Mouse (Mus musculus): ENCODE measurements around the gene Alb. TPM values are rescaled to one million over a fixed set of nuclear protein-coding genes. Genes with fewer than 3 reads are reported as not detected.
A peak's percentile ranks its signal among the peaks of the same experiment; 100 is the strongest.

The Alb gene
- polyA plus RNA-seq, 1 experiment from 2014 or later = 2.6 TPM

- Histone ChIP-seq H3K4me1 (no peaks in the 10 kb centered on the region), H3K27ac (replicated peaks) (no peak overlapping the region), H3K9me3 (replicated peaks) (no peaks in the 10 kb centered on the region), H3K27me3 (no peaks in the 10 kb centered on the region), H3K9ac (no peak overlapping the region), H3K36me3 (no peaks in the 10 kb centered on the region), H3K4me2 (replicated peaks) (no peak overlapping the region), H3K4me3 (replicated peaks) (no peak overlapping the region)
- 34% methylated on average over 4 of the region's 4 CpGs for WGBS
- no peak for ATAC-seq (ENCODE audit: insufficient number of reproducible peaks, low FRiP score, low TSS enrichment, low read depth)
Observed at GRCm38 (mm10) chr5:90466806-90467205, 6.1 kb downstream of the Alb start.

GRCm38 (mm10) chr5:90467245-90467644, 6.5 kb downstream of the Alb start:
- no peaks in the 10 kb centered on the region for H3K27me3 ChIP-seq
- WGBS = 21% methylated on average over 6 of the region's 6 CpGs

GRCm38 (mm10) chr5:90470836-90471235, 10.1 kb downstream of the Alb start:
- Histone ChIP-seq H3K27me3 (no peaks in the 10 kb centered on the region), H3K36me3 (no peaks in the 10 kb centered on the region), H3K27ac (replicated peaks) (no peak overlapping the region), H3K9ac (no peak overlapping the region), H3K4me2 (replicated peaks) (no peak overlapping the region), H3K4me3 (replicated peaks) (no peak overlapping the region), H3K4me1 (no peaks in the 10 kb centered on the region), H3K9me3 (replicated peaks) (no peaks in the 10 kb centered on the region)
- no peak for ATAC-seq (ENCODE audit: insufficient number of reproducible peaks, low FRiP score, low TSS enrichment, low read depth)
- WGBS = 87% methylated on average over 3 of the region's 3 CpGs

More at GRCm38 (mm10) chr5:90467245-90467644, 6.5 kb downstream of the Alb start:
- no peak overlapping the region for H3K4me2 ChIP-seq (replicated peaks)
- no peak overlapping the region for H3K4me3 ChIP-seq (replicated peaks)
- no peak overlapping the region for H3K9ac ChIP-seq
- ATAC-seq (ENCODE audit: insufficient number of reproducible peaks, low FRiP score, low TSS enrichment, low read depth) = no peak
- no peaks in the 10 kb centered on the region for H3K4me1 ChIP-seq
- no peaks in the 10 kb centered on the region for H3K36me3 ChIP-seq
- no peak overlapping the region for H3K27ac ChIP-seq (replicated peaks)
- H3K9me3 ChIP-seq (replicated peaks) = no peaks in the 10 kb centered on the region

GRCm38 (mm10) chr5:90473902-90474301, 13.2 kb downstream of the Alb start:
- Histone ChIP-seq H3K9me3 (replicated peaks) (no peaks in the 10 kb centered on the region), H3K9ac (no peak overlapping the region), H3K27me3 (no peaks in the 10 kb centered on the region), H3K36me3 (no peaks in the 10 kb centered on the region), H3K27ac (replicated peaks) (no peak overlapping the region), H3K4me3 (replicated peaks) (no peak overlapping the region), H3K4me2 (replicated peaks) (no peak overlapping the region), H3K4me1 (no peaks in the 10 kb centered on the region)
- ATAC-seq (ENCODE audit: insufficient number of reproducible peaks, low FRiP score, low TSS enrichment, low read depth) = no peak
- WGBS = 84% methylated on average over 4 of the region's 4 CpGs

GRCm38 (mm10) chr5:90474369-90474768, 13.7 kb downstream of the Alb start:
- Histone ChIP-seq H3K9ac (no peak overlapping the region), H3K4me3 (replicated peaks) (no peak overlapping the region), H3K9me3 (replicated peaks) (no peaks in the 10 kb centered on the region), H3K27me3 (no peaks in the 10 kb centered on the region), H3K36me3 (no peaks in the 10 kb centered on the region), H3K4me1 (no peaks in the 10 kb centered on the region), H3K27ac (replicated peaks) (no peak overlapping the region), H3K4me2 (replicated peaks) (no peak overlapping the region)
- WGBS = 81% methylated on average over 5 of the region's 5 CpGs
- no peak for ATAC-seq (ENCODE audit: insufficient number of reproducible peaks, low FRiP score, low TSS enrichment, low read depth)

- Histone ChIP-seq H3K9ac (no peak overlapping the region), H3K27me3 (no peaks in the 10 kb centered on the region), H3K4me1 (no peaks in the 10 kb centered on the region), H3K27ac (replicated peaks) (no peak overlapping the region), H3K4me3 (replicated peaks) (no peak overlapping the region), H3K4me2 (replicated peaks) (no peak overlapping the region), H3K36me3 (no peaks in the 10 kb centered on the region), H3K9me3 (replicated peaks) (no peaks in the 10 kb centered on the region)
- no peak for ATAC-seq (ENCODE audit: insufficient number of reproducible peaks, low FRiP score, low TSS enrichment, low read depth)
- WGBS = 91% methylated on average over 3 of the region's 3 CpGs
Observed at GRCm38 (mm10) chr5:90476741-90477140, 16.0 kb downstream of the Alb start.

- H3K36me3 ChIP-seq = no peaks in the 10 kb centered on the region
- ATAC-seq (ENCODE audit: insufficient number of reproducible peaks, low FRiP score, low TSS enrichment, low read depth) = no peak
- H3K9me3 ChIP-seq (replicated peaks) = no peaks in the 10 kb centered on the region
- no peaks in the 10 kb centered on the region for H3K4me1 ChIP-seq
- H3K27ac ChIP-seq (replicated peaks) = no peak overlapping the region
- no peaks in the 10 kb centered on the region for H3K27me3 ChIP-seq
- H3K4me2 ChIP-seq (replicated peaks) = no peak overlapping the region
- H3K9ac ChIP-seq = no peak overlapping the region
- 74% methylated on average over 7 of the region's 7 CpGs for WGBS
- no peak overlapping the region for H3K4me3 ChIP-seq (replicated peaks)
Observed at GRCm38 (mm10) chr5:90477308-90478140, 16.8 kb downstream of the Alb start.

GRCm38 (mm10) chr5:90478886-90479285, 18.2 kb downstream of the Alb start:
- Histone ChIP-seq H3K27me3 (no peaks in the 10 kb centered on the region), H3K4me1 (no peaks in the 10 kb centered on the region), H3K9ac (no peak overlapping the region), H3K4me3 (replicated peaks) (no peak overlapping the region), H3K27ac (replicated peaks) (no peak overlapping the region), H3K4me2 (replicated peaks) (no peak overlapping the region), H3K9me3 (replicated peaks) (no peaks in the 10 kb centered on the region), H3K36me3 (no peaks in the 10 kb centered on the region)
- no peak for ATAC-seq (ENCODE audit: insufficient number of reproducible peaks, low FRiP score, low TSS enrichment, low read depth)
- 85% methylated on average over 1 of the region's 1 CpGs for WGBS

GRCm38 (mm10) chr5:90485597-90485996, 24.9 kb downstream of the Alb start:
- Histone ChIP-seq H3K4me2 (replicated peaks) (no peak overlapping the region), H3K36me3 (no peaks in the 10 kb centered on the region), H3K4me1 (no peaks in the 10 kb centered on the region), H3K9me3 (replicated peaks) (no peaks in the 10 kb centered on the region), H3K4me3 (replicated peaks) (no peak overlapping the region), H3K9ac (no peak overlapping the region), H3K27me3 (no peaks in the 10 kb centered on the region), H3K27ac (replicated peaks) (no peak overlapping the region)
- ATAC-seq (ENCODE audit: insufficient number of reproducible peaks, low FRiP score, low TSS enrichment, low read depth) = no peak
- WGBS = 83% methylated on average over 7 of the region's 7 CpGs

GRCm38 (mm10) chr5:90488323-90488722, 27.6 kb downstream of the Alb start:
- no peak overlapping the region for H3K9ac ChIP-seq
- no peak for ATAC-seq (ENCODE audit: insufficient number of reproducible peaks, low FRiP score, low TSS enrichment, low read depth)
- no peak overlapping the region for H3K4me3 ChIP-seq (replicated peaks)
- H3K9me3 ChIP-seq (replicated peaks) = no peaks in the 10 kb centered on the region
- H3K27me3 ChIP-seq = no peaks in the 10 kb centered on the region
- H3K4me2 ChIP-seq (replicated peaks) = no peak overlapping the region
- WGBS = 63% methylated on average over 7 of the region's 7 CpGs
- no peaks in the 10 kb centered on the region for H3K4me1 ChIP-seq
- no peaks in the 10 kb centered on the region for H3K36me3 ChIP-seq
- no peak overlapping the region for H3K27ac ChIP-seq (replicated peaks)

GRCm38 (mm10) chr5:90490518-90490917, 29.8 kb downstream of the Alb start, which contains the start of gene Afp:
Afp (plus strand) TSS chr5:90490737.
- Histone ChIP-seq H3K9me3 (replicated peaks) (no peaks in the 10 kb centered on the region), H3K27ac (replicated peaks) (no peak within 1 kb of the TSS), H3K9ac (no peak within 1 kb of the TSS), H3K4me1 (no peaks in the 10 kb centered on the region), H3K4me3 (replicated peaks) (no peak within 1 kb of the TSS), H3K27me3 (no peaks in the 10 kb centered on the region), H3K36me3 (no peaks in the 10 kb centered on the region), H3K4me2 (replicated peaks) (no peak within 1 kb of the TSS)
- no peak for ATAC-seq (ENCODE audit: insufficient number of reproducible peaks, low FRiP score, low TSS enrichment, low read depth)
- whole genome bisulfite sequencing = 81% methylated on average over 7 of the region's 7 CpGs

GRCm38 (mm10) chr5:90492440-90492839, 31.7 kb downstream of the Alb start:
- no peak for ATAC-seq (ENCODE audit: insufficient number of reproducible peaks, low FRiP score, low TSS enrichment, low read depth)
- H3K4me3 ChIP-seq (replicated peaks) = 0 out of 2 replicates have a peak overlapping the region, but pooled peaks have one; percentile 6
- no peaks in the 10 kb centered on the region for H3K27me3 ChIP-seq
- 66% methylated on average over 9 of the region's 9 CpGs for WGBS
- H3K36me3 ChIP-seq = no peaks in the 10 kb centered on the region
- H3K9me3 ChIP-seq (replicated peaks) = no peaks in the 10 kb centered on the region
- no peak overlapping the region for H3K27ac ChIP-seq (replicated peaks)
- H3K4me2 ChIP-seq (replicated peaks) = no peak overlapping the region; the same call in 1 of the 2 replicates
- H3K9ac ChIP-seq = no peak overlapping the region
- H3K4me1 ChIP-seq = no peaks in the 10 kb centered on the region

All from embryonic facial prominence, embryonic 15.5 days (tissue).